Mouse (Mus musculus): ENCODE results near the gene Vasp. TPM values are rescaled to one million over a fixed set of nuclear protein-coding genes. Genes with fewer than 3 reads are reported as not detected.
A peak's percentile ranks its signal among the peaks of the same experiment; 100 is the strongest.

Vasp gene
- polyA plus RNA-seq, 1 experiment: 828 TPM

DNA sequence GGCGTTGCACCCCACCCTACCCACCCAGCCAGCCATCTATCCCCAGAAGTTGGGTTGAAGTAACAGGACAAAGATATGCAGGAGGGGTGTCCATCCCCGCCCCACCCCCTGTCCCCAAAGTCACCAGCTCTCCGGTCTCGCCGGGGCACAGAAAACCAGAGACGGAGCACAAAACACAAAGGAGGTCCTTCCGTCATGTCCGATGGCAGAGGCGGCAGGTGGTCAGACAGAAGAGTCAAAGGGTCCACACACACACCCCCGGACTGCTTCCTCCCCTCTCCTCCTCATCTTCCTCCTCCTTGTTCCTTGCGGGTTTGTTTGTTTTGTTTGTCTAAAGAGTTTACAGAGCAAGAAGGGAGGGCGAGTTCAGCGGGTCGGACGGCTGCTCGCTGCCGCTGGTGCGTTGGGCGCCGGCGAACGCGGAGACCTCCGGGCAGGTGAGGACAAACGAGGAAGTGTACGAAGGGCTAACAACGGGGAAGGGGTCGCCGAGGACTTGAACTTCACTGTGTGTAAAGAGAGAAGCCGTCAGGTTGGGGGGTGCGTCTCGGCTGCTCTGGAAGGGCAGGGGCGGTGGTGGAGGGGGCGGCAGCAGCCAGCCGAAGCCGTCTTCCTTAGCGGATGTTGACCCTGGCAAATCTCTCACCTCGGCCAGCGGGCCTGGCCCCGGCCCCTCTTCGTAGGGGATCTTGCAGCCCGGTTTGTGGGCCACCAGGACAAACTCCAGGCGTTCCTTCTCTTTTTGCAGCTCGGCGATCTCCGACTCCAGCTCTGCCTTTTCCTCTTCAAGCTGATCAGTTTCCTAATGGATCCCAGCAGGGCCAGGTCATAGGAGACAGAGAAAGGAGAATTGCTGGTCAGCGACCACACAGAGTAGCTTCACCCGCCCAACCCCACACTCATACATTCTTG is 33.1 kb upstream of the Vasp start:
- TF ChIP-seq FLI1 (IDR thresholded peaks at IDR 0.05; ENCODE audit: low read length) (no peak), GATA1 (IDR thresholded peaks at IDR 0.05; ENCODE audit: borderline replicate concordance, low read length) (no peak)
- H3K9me3 ChIP-seq: no peaks in the 10 kb centered on the region
- no peaks in the 10 kb centered on the region for H3K36me3 ChIP-seq (replicated peaks; ENCODE audit: low read length)
- peaks cover 77% of the 10 kb centered on the region for H3K4me1 ChIP-seq
- H3K27me3 ChIP-seq (replicated peaks): peaks cover 51% of the 10 kb centered on the region
- H3K4me3 ChIP-seq (replicated peaks): peak overlapping the region; percentile 89

DNA sequence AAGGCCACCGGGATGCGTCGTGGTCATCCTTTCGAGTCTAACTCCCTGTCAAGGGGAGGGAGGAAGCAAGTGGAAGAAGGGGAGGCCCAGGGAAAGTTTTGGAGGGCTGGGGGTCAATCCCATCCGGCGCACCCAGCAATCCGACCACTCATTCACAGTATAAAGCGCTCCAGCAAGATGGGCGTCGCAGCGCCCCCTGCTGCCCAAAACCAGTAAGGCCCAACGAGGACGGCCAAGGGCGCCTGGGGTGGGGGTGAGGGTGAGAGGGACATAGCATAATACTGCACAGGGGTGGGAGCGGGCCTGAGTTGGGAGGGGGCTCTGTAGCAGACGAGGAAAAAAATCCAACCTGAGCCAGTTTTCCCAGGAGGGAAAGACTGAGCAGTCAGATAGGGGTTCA is 32.2 kb upstream of the Vasp start:
- no peak for TF ChIP-seq GATA1 (IDR thresholded peaks at IDR 0.05; ENCODE audit: borderline replicate concordance, low read length)
- H3K4me1 ChIP-seq: peaks cover 72% of the 10 kb centered on the region
- peak overlapping the region; percentile 89 for H3K4me3 ChIP-seq (replicated peaks)
- H3K9me3 ChIP-seq: no peaks in the 10 kb centered on the region
- H3K36me3 ChIP-seq (replicated peaks; ENCODE audit: low read length): no peaks in the 10 kb centered on the region
- peaks cover 51% of the 10 kb centered on the region for H3K27me3 ChIP-seq (replicated peaks)

DNA sequence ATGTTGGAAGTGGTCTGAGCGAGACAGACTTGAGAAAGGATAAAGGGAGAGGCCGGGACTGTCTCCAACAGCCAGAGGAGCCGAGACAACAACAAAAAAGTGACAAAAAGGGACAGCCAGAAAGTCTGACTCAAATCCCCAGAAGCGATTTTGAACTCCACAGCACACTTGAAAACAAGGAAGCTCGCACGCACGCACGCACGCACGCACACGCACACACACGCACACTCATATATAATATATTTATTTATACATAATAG is 31.4 kb upstream of the Vasp start:
- no peak for TF ChIP-seq GATA1 (IDR thresholded peaks at IDR 0.05; ENCODE audit: borderline replicate concordance, low read length)
- TF ChIP-seq FLI1 (IDR thresholded peaks at IDR 0.05; ENCODE audit: low read length): no peak
- H3K27me3 ChIP-seq (replicated peaks): peaks cover 51% of the 10 kb centered on the region
- H3K36me3 ChIP-seq (replicated peaks; ENCODE audit: low read length): no peaks in the 10 kb centered on the region
- H3K4me1 ChIP-seq: peaks cover 68% of the 10 kb centered on the region
- H3K4me3 ChIP-seq (replicated peaks): no peak overlapping the region
- no peaks in the 10 kb centered on the region for H3K9me3 ChIP-seq

DNA sequence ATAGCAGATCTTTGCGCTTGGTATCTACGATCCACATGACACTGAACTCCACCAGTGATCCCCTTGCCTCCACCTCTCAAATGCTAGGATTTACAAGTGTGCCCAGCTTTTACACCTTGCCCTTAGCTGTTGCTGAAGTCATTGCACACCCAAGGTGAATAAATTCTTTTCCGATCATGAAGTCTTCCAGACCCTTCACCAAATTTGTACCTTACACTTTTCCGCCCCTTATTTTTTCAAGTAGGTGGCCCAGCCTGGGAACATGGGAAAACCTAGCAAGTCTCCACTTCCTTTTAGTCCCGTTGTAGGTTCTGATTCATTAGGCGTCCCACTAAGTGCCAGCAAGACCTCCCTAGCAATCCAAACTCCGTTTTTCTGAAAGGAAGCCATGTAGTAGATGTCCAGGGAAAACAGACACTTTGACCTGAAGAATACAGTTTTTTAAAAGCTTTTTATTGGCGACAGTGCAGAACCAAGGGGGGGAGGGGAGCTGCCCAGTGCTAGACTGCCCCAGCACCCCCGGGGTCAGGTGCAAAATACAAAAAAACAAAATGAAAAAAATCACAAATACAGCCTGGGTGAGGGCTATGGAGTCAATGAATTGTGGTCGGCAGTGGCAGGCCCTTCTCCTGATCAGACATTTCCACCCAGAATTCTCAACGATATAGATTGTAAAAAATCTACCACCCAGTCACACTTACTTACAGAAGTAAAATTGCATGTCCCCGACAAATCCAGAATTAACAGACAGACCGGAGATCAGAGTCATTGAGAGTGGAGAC is 30.8 kb upstream of the Vasp start:
- H3K9me3 ChIP-seq: no peaks in the 10 kb centered on the region
- no peaks in the 10 kb centered on the region for H3K36me3 ChIP-seq (replicated peaks; ENCODE audit: low read length)
- peaks cover 63% of the 10 kb centered on the region for H3K4me1 ChIP-seq
- TF ChIP-seq FLI1 (IDR thresholded peaks at IDR 0.05; ENCODE audit: low read length) (no peak), GATA1 (IDR thresholded peaks at IDR 0.05; ENCODE audit: borderline replicate concordance, low read length) (no peak)
- H3K27me3 ChIP-seq (replicated peaks): peaks cover 51% of the 10 kb centered on the region
- H3K4me3 ChIP-seq (replicated peaks): peak overlapping the region; percentile 88

DNA sequence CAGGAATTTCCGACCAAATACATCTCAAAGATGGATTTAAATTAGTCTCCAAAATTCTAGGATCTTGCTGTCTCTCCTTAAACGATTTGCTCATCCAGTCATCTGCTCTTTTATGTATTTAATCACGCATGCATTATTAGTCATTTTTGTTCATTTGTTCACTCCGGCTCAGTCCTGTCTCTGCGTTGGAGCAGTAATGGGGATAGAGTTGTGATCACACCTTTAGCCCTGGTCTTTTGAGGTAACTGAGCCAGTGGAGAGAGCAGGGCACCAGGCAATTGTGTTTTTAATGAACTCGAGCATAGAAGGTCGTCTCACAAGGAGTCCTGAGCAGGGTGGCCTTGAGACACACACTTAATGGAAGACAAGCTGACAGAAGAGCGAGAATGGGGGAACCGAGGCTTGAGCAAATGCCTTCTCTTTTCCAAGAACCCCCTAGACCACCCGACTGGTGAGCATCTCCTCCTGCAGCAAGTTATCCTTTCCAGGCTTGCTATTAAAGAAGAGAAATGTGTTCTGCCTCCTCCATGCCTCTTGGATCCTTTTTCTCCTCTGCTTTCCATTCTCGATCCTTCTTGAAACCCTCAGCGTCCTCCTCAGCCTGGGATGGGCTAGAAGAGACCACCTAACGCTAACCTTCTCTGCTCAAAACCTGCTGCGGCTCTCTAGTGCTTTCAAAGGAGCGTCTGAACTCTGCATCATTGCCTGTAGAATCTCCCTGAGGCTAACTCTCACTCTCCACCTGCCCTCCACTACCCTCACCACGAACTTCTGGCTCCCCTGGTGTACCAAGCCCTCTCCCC is 30.0 kb upstream of the Vasp start:
- no peak for TF ChIP-seq GATA1 (IDR thresholded peaks at IDR 0.05; ENCODE audit: borderline replicate concordance, low read length)
- Histone ChIP-seq H3K36me3 (replicated peaks; ENCODE audit: low read length) (no peaks in the 10 kb centered on the region), H3K4me1 (peaks cover 55% of the 10 kb centered on the region), H3K9me3 (no peaks in the 10 kb centered on the region), H3K4me3 (replicated peaks) (peak overlapping the region; percentile 88), H3K27me3 (replicated peaks) (peaks cover 46% of the 10 kb centered on the region)

DNA sequence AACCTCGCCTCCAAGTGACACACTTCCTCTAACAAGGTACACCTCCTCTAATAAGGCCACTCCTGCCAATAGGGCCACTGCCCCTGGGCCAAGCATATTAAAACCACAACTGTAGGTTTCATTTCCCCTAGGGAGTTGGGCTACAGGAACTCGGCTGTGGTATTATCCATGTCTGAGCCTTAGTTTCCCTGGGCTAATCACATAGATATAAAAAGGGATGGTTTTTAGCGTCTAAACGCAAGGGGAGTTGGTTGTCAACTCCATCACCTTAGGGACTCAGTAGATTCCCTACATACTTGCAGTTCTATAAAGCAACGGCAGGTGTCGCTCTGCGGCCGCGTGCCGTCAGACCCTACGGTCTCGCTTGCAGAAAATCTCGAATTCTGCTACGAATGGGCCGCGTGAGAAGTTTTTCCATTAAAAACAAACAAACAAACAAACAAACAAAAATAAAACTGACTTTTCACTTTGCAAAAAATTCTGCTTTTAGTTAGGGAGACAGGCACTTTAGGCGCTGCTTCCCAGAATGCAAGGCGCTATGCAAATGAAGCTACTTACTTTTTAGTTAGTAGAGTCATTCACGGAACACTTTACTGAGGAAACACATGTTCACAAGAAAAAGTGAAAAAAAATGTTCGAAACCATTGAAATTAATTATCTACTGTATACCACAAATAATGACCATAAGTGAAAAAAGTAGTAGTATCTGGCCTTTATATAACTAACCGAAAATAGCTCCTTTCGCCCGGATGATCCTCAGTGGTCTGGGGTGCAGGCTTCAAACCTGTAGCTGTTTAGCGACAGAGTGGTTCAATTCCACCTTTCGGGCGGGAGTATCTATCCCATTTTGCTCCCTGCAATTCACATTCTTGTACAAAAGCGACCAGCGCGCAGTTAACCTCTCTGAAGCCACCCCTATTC is 29.1 kb upstream of the Vasp start:
- H3K4me1 ChIP-seq: peaks cover 47% of the 10 kb centered on the region
- H3K4me3 ChIP-seq (replicated peaks): peak overlapping the region; percentile 88
- H3K36me3 ChIP-seq (replicated peaks; ENCODE audit: low read length): no peaks in the 10 kb centered on the region
- TF ChIP-seq FLI1 (IDR thresholded peaks at IDR 0.05; ENCODE audit: low read length): no peak
- peaks cover 36% of the 10 kb centered on the region for H3K27me3 ChIP-seq (replicated peaks)
- no peaks in the 10 kb centered on the region for H3K9me3 ChIP-seq

DNA sequence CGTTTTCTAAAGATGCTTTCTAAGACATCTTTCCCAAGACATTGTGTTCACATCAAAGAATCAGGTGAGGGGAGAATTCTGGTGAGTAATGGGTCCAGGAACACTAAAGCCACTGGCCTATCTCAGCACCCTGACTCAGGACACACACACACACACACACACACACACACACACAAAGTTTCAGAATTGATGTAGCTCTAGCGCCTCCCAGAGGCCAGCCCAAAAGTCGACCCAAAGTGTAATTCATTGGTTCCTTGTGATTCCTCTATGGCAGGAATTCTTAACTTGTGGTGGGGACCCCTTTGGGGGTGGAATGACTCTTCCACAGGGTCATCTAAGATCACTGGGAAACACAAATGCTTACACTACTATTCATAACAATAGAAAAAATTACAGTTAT is 27.6 kb upstream of the Vasp start:
- Histone ChIP-seq H3K27me3 (replicated peaks) (peaks cover 21% of the 10 kb centered on the region), H3K4me1 (peaks cover 38% of the 10 kb centered on the region), H3K36me3 (replicated peaks; ENCODE audit: low read length) (no peaks in the 10 kb centered on the region), H3K4me3 (replicated peaks) (no peak overlapping the region), H3K9me3 (no peaks in the 10 kb centered on the region)
- TF ChIP-seq FLI1 (IDR thresholded peaks at IDR 0.05; ENCODE audit: low read length): no peak
- no peak for TF ChIP-seq GATA1 (IDR thresholded peaks at IDR 0.05; ENCODE audit: borderline replicate concordance, low read length)

DNA sequence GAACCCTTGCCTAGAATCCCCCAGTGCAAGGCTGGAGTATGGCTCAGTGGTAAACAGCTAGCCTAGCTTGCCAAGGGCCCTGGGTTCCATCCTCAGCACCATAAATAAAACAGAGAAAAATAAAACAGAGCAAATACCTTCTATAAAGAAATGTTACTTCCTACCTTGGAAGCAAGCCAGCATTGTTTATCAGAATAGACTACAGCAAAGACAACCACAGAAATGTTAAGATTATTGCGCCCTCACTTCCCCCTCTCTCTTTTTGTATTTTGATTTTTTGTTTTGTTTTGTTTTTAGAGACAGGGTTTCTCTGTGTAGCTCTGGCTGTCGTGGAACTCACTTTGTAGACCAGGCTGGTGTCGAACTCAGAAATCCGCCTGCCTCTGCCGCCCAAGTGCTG is 26.2 kb upstream of the Vasp start:
- TF ChIP-seq GATA1 (IDR thresholded peaks at IDR 0.05; ENCODE audit: borderline replicate concordance, low read length): no peak
- no peak overlapping the region for H3K4me3 ChIP-seq (replicated peaks)
- H3K9me3 ChIP-seq: no peaks in the 10 kb centered on the region
- peaks cover 33% of the 10 kb centered on the region for H3K4me1 ChIP-seq
- peaks cover 16% of the 10 kb centered on the region for H3K27me3 ChIP-seq (replicated peaks)
- H3K36me3 ChIP-seq (replicated peaks; ENCODE audit: low read length): no peaks in the 10 kb centered on the region

DNA sequence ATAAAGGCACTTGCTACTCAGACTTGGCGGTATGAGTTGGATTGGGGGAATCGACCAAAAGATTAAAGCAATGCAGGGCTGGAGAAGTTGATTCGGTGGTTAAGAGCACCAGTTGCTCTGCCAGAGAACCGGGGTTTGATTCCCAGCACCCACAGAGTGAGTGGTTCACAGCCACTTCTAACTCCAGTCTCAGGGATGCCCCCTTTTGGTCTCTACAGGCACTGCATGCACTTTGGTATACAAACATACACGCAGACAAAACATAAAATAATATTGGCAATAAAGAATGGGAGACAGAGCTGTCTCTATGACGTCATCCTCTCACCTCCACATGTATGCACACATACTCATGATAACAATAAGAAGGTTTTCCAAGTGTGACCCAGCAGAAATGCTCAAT is 25.4 kb upstream of the Vasp start:
- Histone ChIP-seq H3K4me1 (peaks cover 29% of the 10 kb centered on the region), H3K9me3 (no peaks in the 10 kb centered on the region), H3K4me3 (replicated peaks) (no peak overlapping the region), H3K27me3 (replicated peaks) (peaks cover 9% of the 10 kb centered on the region), H3K36me3 (replicated peaks; ENCODE audit: low read length) (no peaks in the 10 kb centered on the region)
- TF ChIP-seq FLI1 (IDR thresholded peaks at IDR 0.05; ENCODE audit: low read length) (no peak), GATA1 (IDR thresholded peaks at IDR 0.05; ENCODE audit: borderline replicate concordance, low read length) (no peak)

Measured in megakaryocyte, embryonic 14.5 days (primary cell).